Mouse (Mus musculus): Measurements from ENCODE around the gene Fam83g.

Fam83g gene

GRCm38 (mm10) chr11:61674151-61674838, 9.6 kb upstream of the Fam83g start:
- no peak for DNase-seq (ENCODE audit: inconsistent ontology term)

- no peak for DNase-seq (ENCODE audit: inconsistent ontology term)
Observed at GRCm38 (mm10) chr11:61674839-61675159, 9.1 kb upstream of the Fam83g start.

- DNase-seq (ENCODE audit: inconsistent ontology term), result no peak
Observed at GRCm38 (mm10) chr11:61675332-61675731, 8.6 kb upstream of the Fam83g start.

- no peak for DNase-seq (ENCODE audit: inconsistent ontology term)
Observed at GRCm38 (mm10) chr11:61676216-61676854, 7.6 kb upstream of the Fam83g start.

GRCm38 (mm10) chr11:61677709-61678108, 6.2 kb upstream of the Fam83g start:
- no peak for DNase-seq (ENCODE audit: inconsistent ontology term)

GRCm38 (mm10) chr11:61679091-61679866, 4.6 kb upstream of the Fam83g start:
- no peak for DNase-seq (ENCODE audit: inconsistent ontology term)

GRCm38 (mm10) chr11:61685119-61685725, 1.3 kb downstream of the Fam83g start:
- DNase-seq (ENCODE audit: inconsistent ontology term), result no peak

- DNase-seq (ENCODE audit: inconsistent ontology term), result no peak
Observed at GRCm38 (mm10) chr11:61686141-61686540, 2.2 kb downstream of the Fam83g start.

- DNase-seq (ENCODE audit: inconsistent ontology term), result no peak
Observed at GRCm38 (mm10) chr11:61686906-61687453, 3.1 kb downstream of the Fam83g start.

GRCm38 (mm10) chr11:61687595-61687994, 3.7 kb downstream of the Fam83g start:
- no peak for DNase-seq (ENCODE audit: inconsistent ontology term)

- DNase-seq (ENCODE audit: inconsistent ontology term), result no peak
Observed at GRCm38 (mm10) chr11:61692996-61693395, 9.1 kb downstream of the Fam83g start.

- DNase-seq (ENCODE audit: inconsistent ontology term), result no peak
Observed at GRCm38 (mm10) chr11:61698852-61699251, 15.0 kb downstream of the Fam83g start.

- no peak for DNase-seq (ENCODE audit: inconsistent ontology term)
Observed at GRCm38 (mm10) chr11:61699460-61699859, 15.6 kb downstream of the Fam83g start.

- DNase-seq (ENCODE audit: inconsistent ontology term), result peak; percentile 56
Observed at GRCm38 (mm10) chr11:61699933-61700332, 16.0 kb downstream of the Fam83g start.

GRCm38 (mm10) chr11:61701696-61702095, 17.8 kb downstream of the Fam83g start:
- no peak for DNase-seq (ENCODE audit: inconsistent ontology term)

GRCm38 (mm10) chr11:61702494-61702893, 18.6 kb downstream of the Fam83g start:
- no peak for DNase-seq (ENCODE audit: inconsistent ontology term)

GRCm38 (mm10) chr11:61705581-61705980, 21.7 kb downstream of the Fam83g start:
- DNase-seq (ENCODE audit: inconsistent ontology term), result no peak

- DNase-seq (ENCODE audit: inconsistent ontology term), result no peak
Observed at GRCm38 (mm10) chr11:61706232-61706631, 22.3 kb downstream of the Fam83g start.

GRCm38 (mm10) chr11:61708928-61709327, 25.0 kb downstream of the Fam83g start:
- DNase-seq (ENCODE audit: inconsistent ontology term), result no peak

- DNase-seq (ENCODE audit: inconsistent ontology term), result no peak
Observed at GRCm38 (mm10) chr11:61713157-61713855, 29.4 kb downstream of the Fam83g start.

GRCm38 (mm10) chr11:61714346-61715117, 30.6 kb downstream of the Fam83g start:
- DNase-seq (ENCODE audit: inconsistent ontology term), result peak; percentile 69

Measured in Muller cell, postnatal 12 days (primary cell).